Comparison of ENCODE assay signal across 8 mouse cellular contexts in genomic region chr7:118252349-118252748, GRCm38 (mm10). TPM values are rescaled to one million over a fixed set of nuclear protein-coding genes. Genes with fewer than 3 reads are reported as not detected.
DNase-seq lines count a peak whose midpoint lies in the region; ATAC-seq lines count a peak whose summit lies in the region.

No protein-coding gene starts in this region.

- DNase-seq in cerebellum, postnatal 4 days (ENCODE audit: low spot score in 2 of 2) = no peak
- DNase-seq in adrenal gland, postnatal 14 days = peak; percentile 53
- DNase-seq in gonadal fat pad, adult 2 months (ENCODE audit: low read depth) = peak; percentile 81
- DNase-seq in kidney, postnatal 36 days = peak; percentile 45 to 56
- peak; percentile 70 for DNase-seq in urinary bladder, postnatal 14 days (ENCODE audit: low spot score)
- DNase-seq in MN1 (ENCODE audit: low spot score) = no peak

- ATAC-seq in cerebellum, adult (ENCODE audit: insufficient number of reproducible peaks, low FRiP score, low TSS enrichment) = peak; percentile 78
- no peak for ATAC-seq in megakaryocyte-erythroid progenitor cell, adult 5-6 weeks (replicated peaks; ENCODE audit: low FRiP score, low TSS enrichment, poor library complexity, severe bottlenecking)

RNA-seq across cellular contexts. Expression of gene Smg1, which starts 8.9 kb away (rescaled TPM):
- total RNA-seq in adrenal gland, postnatal 14 days (2021) = 43.5 and 52.2 TPM in 2 replicates
- polyA plus RNA-seq in gonadal fat pad, adult 2 months (2012; rRNA removed) = 33.3 and 37.6 TPM in 2 replicates
- total RNA-seq in megakaryocyte-erythroid progenitor cell, adult 5-6 weeks (2014; fragmentation: Nextera tagmentation) = 61.5 and 75.3 TPM in 2 replicates
- 34.4 and 52.1 TPM in 2 replicates for total RNA-seq in megakaryocyte-erythroid progenitor cell, adult 5-6 weeks (2017)

Comparison
In these comparisons a context has a peak if more than half of its experiments do, and no peak if none do; other contexts are left out.
1. DNase-seq: peak in adrenal gland, postnatal 14 days (single experiment), gonadal fat pad, adult 2 months (single experiment), kidney, postnatal 36 days (2 of 2) and urinary bladder, postnatal 14 days (single experiment); none in cerebellum, postnatal 4 days (0 of 2) and MN1 (single experiment).